Mouse (Mus musculus): Measurements from ENCODE around the gene Gstp3.
A peak's percentile ranks its signal among the peaks of the same experiment; 100 is the strongest.

- TF ChIP-seq GATA1 (IDR thresholded peaks at IDR 0.05; ENCODE audit: borderline replicate concordance, low read length) (no peak), FLI1 (IDR thresholded peaks at IDR 0.05; ENCODE audit: low read length) (peak; percentile 78)
Measured at GRCm38 (mm10) chr19:4012432-4013022, 46.8 kb downstream of the Gstp3 start, which contains the start of gene Ndufv1.
